Mouse (Mus musculus) embryonic fibroblast, embryonic 13.5 days (primary cell): ENCODE data around the gene C8a. TPM values are rescaled to one million over a fixed set of nuclear protein-coding genes. Genes with fewer than 3 reads are reported as not detected.

Experiments used
- H3K27ac ChIP-seq: 2 replicates; pipeline ENCODE4 v1.5.1; 2012; ENCODE audit warnings: low read length, control low read depth, inconsistent platforms; ENCODE audit not compliant: insufficient read depth
- H3K4me1 ChIP-seq: 2 replicates; pipeline ENCODE4 v1.6.1; 2011; ENCODE audit warnings: low read length; ENCODE audit not compliant: control insufficient read depth, insufficient read depth
- H3K4me3 ChIP-seq: 2 replicates; pipeline ENCODE4 v1.5.1; 2011; ENCODE audit warnings: mild to moderate bottlenecking, control low read depth, low read length; ENCODE audit not compliant: insufficient read depth
- CTCF ChIP-seq: IDR thresholded peaks from 2 replicates; pipeline ENCODE4 v1.5.1; 2011; ENCODE audit warnings: mild to moderate bottlenecking, control low read depth, low read length, moderate library complexity, borderline replicate concordance; ENCODE audit not compliant: insufficient read depth
- POLR2A ChIP-seq: IDR thresholded peaks from 2 replicates; pipeline ENCODE4 v1.6.1; 2011; ENCODE audit warnings: low read depth, mild to moderate bottlenecking, control low read depth, low read length, moderate library complexity
- polyA plus RNA-seq: library from polyadenylated mRNA; stranded (reverse); fragments of >200 nt; gene quantifications from 2 replicates; pipeline ENCODE4 v1.2.4, GENCODE M21; 2011; ENCODE audit warnings: low read depth; ENCODE audit not compliant: missing spikeins, insufficient read length

Gene C8a
- polyA plus RNA-seq, 1 experiment = not detected

- TF ChIP-seq CTCF (no peak), POLR2A (no peak)
- Histone ChIP-seq H3K4me1 (no peaks in the 10 kb centered on the region), H3K27ac (no peak overlapping the region), H3K4me3 (no peak overlapping the region)
Observed at GRCm38 (mm10) chr4:104781441-104781840, 94.8 kb downstream of the C8a start.

- Histone ChIP-seq H3K4me3 (no peak overlapping the region), H3K27ac (no peak overlapping the region), H3K4me1 (no peaks in the 10 kb centered on the region)
- no peak for TF ChIP-seq CTCF
- no peak for TF ChIP-seq POLR2A
Observed at GRCm38 (mm10) chr4:104779460-104779859, 96.7 kb downstream of the C8a start.

DNA sequence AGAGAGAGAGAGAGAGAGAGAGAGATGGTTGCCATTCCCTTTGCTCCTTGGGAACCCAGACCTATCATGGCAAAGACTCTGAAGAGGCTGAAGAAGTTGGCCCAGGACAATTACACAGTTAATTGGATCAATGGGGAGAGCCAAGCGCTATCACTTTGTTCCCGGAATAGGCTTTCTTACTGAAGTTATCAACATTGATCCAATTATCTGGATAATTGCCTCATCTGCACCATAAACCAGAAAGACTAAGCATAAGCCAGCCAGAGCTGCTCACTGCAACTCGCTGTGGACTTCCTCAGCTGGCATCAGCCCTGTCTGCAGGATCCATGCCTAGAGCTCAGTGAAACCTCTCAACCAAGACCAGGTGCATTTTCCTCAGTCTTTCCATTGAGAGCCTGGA is 100.6 kb downstream of the C8a start:
- Histone ChIP-seq H3K27ac (no peak overlapping the region), H3K4me1 (no peaks in the 10 kb centered on the region), H3K4me3 (no peak overlapping the region)
- TF ChIP-seq POLR2A (no peak), CTCF (no peak)

- no peak overlapping the region for H3K4me3 ChIP-seq
- TF ChIP-seq POLR2A = no peak
- no peak for TF ChIP-seq CTCF
- no peak overlapping the region for H3K27ac ChIP-seq
- no peaks in the 10 kb centered on the region for H3K4me1 ChIP-seq
Observed at GRCm38 (mm10) chr4:104770331-104770730, 105.9 kb downstream of the C8a start.

DNA sequence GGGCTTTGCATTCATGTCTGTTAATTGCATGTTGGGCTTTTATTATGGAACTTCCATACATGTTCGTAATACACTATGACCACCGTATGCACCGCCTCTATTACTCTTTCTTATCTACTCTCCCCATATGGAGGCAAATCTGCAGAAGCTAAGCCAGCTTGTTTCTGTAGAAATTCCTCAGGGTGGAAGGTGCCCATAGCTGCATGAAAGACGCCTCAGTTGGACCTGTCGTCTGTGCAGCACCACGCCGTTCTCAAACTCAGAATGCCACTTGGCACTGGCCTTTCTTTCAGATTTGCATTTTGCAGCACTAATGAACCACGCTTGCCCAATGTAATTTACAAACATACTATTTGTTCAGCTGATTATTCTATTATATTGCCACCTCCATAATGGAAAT is 106.6 kb downstream of the C8a start:
- TF ChIP-seq CTCF (no peak), POLR2A (no peak)
- no peak overlapping the region for H3K27ac ChIP-seq
- no peak overlapping the region for H3K4me3 ChIP-seq
- H3K4me1 ChIP-seq = no peaks in the 10 kb centered on the region

DNA sequence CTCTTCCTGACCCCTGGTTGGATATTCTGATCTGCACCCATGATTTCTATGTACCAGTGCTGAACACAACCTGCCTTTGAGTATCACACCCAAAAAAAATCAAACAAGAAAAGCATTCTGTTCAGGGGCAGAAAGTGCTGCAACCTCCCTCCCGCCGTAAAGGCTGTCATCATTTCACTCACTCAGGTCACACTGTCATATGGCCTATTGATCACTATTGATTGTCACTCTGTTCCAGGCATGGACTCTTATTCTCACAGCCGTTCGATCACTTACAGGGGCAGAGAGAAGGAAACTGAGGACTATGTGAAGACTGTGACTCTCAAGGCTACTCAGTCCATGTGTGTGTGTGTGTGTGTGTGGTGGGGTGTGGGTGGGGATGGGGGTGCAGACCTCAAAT is 108.0 kb downstream of the C8a start:
- H3K27ac ChIP-seq = no peak overlapping the region
- TF ChIP-seq POLR2A (no peak), CTCF (no peak)
- H3K4me1 ChIP-seq = no peaks in the 10 kb centered on the region
- no peak overlapping the region for H3K4me3 ChIP-seq

DNA sequence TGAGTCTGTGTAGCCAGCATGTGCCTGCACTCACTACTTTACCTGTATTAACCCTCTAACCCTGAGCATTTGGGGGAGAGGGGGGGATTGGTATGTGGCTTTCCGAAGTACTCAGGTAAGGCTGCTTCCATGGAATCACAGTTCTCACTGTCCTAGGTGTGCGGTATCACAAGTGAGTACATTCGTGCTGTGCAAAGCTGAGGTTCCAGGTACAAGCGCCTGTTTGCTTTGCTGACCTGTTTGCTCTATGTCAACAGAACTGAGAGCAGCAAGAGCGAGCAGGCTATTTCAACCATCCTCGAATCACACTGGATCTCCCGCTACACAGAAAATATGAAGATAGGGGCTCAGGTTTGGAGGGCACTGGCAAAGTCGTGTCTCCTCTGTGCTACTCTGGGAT is 110.1 kb downstream of the C8a start, which contains the start of gene C8b:
TSS of gene C8b (plus strand) at position 253 of the 400 bp plus-strand sequence.
- no peaks in the 10 kb centered on the region for H3K4me1 ChIP-seq

More for the DNA sequence above, 110.1 kb downstream of the C8a start, which contains the start of gene C8b:
- H3K27ac ChIP-seq = no peak within 1 kb of the TSS
- TF ChIP-seq CTCF (no peak), POLR2A (no peak)
- H3K4me3 ChIP-seq = no peak within 1 kb of the TSS

Other genes with a start within 250 kb of the C8a start
- gene C8b, start 110.1 kb downstream of the C8a start, polyA plus RNA-seq = not detected in 2 replicates
- not detected in 2 replicates for gene Gm17662, start 19.1 kb downstream of the C8a start, polyA plus RNA-seq
- gene Fyb2, start 37.1 kb upstream of the C8a start, polyA plus RNA-seq = 0.33 and 1.2 TPM in 2 replicates
- 1.2 and 1.3 TPM in 2 replicates for gene Prkaa2, start 233.5 kb upstream of the C8a start, polyA plus RNA-seq